Mouse (Mus musculus) hindbrain, embryonic 15.5 days (tissue): Measurements from ENCODE around the gene Vezf1. TPM values are rescaled to one million over a fixed set of nuclear protein-coding genes. Genes with fewer than 3 reads are reported as not detected.

Experiments
- polyA plus RNA-seq: library from polyadenylated mRNA; unstranded; fragments of >200 nt; fragmentation: Nextera tagmentation; extraction: Ambion mirVana; gene quantifications from 2 replicates; pipeline ENCODE4 v1.2.1, GENCODE M21; 2015

Vezf1 gene
- polyA plus RNA-seq, 1 experiment from 2014 or later: 43.9 TPM

Other genes with a start within 250 kb of the Vezf1 start
- gene Lpo, start 240.0 kb upstream of the Vezf1 start, polyA plus RNA-seq: 2.2 and 2.8 TPM in 2 replicates
- gene Mks1, start 215.1 kb upstream of the Vezf1 start, polyA plus RNA-seq: 10.5 and 12.3 TPM in 2 replicates
- 0.25 and 0.69 TPM in 2 replicates for gene Epx, start 192.7 kb upstream of the Vezf1 start, polyA plus RNA-seq
- gene Olfr462, start 176.0 kb upstream of the Vezf1 start, polyA plus RNA-seq: not detected in 2 replicates
- gene Olfr463, start 170.9 kb upstream of the Vezf1 start, polyA plus RNA-seq: not detected in 2 replicates
- gene Olfr464, start 147.3 kb upstream of the Vezf1 start, polyA plus RNA-seq: 0.13 and 0.14 TPM in 2 replicates
- gene Dynll2, start 80.7 kb upstream of the Vezf1 start, polyA plus RNA-seq: 66.8 TPM in 2 replicates
- gene Srsf1, start 20.9 kb upstream of the Vezf1 start, polyA plus RNA-seq: 215 and 220 TPM in 2 replicates
- 46.3 and 49.7 TPM in 2 replicates for gene Cuedc1, start 29.8 kb downstream of the Vezf1 start, polyA plus RNA-seq
- 60.3 and 61.7 TPM in 2 replicates for gene Mrps23, start 136.1 kb downstream of the Vezf1 start, polyA plus RNA-seq
- 0.17 and 0.29 TPM in 2 replicates for gene Ccdc182, start 225.8 kb downstream of the Vezf1 start, polyA plus RNA-seq